Mouse (Mus musculus): Measurements from ENCODE around the gene Agbl3. TPM values are rescaled to one million over a fixed set of nuclear protein-coding genes. Genes with fewer than 3 reads are reported as not detected.

The Agbl3 gene
- polyA plus RNA-seq, 1 experiment from 2014 or later: 4.7 TPM

DNA sequence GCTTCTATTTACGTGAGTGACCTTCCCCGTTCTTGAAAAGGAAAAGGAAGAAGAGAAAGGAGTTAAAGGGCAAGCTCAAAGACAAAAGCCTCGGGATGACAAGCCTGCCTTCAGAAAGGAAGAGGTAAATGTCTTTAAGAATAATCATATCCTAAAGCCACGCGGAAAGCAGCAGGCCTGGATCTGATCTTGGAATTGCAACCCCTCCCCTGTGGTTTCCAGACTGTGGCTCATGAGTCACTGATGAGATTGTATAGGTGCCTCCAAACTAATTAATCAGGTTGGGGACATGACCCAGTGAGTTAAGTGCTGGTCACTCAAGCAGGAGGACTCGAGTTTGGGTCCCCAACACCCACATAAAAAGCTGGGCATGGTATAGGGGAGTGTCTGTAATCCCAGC is 32.4 kb upstream of the Agbl3 start:
- no peak for TF ChIP-seq CTCF (IDR thresholded peaks at IDR 0.05; ENCODE audit: low read depth)
- Histone ChIP-seq H3K27me3 (replicated peaks; ENCODE audit: control insufficient read depth, insufficient read depth, low read length) (no peaks in the 10 kb centered on the region), H3K4me1 (replicated peaks; ENCODE audit: control insufficient read depth, insufficient read depth, low read length) (no peaks in the 10 kb centered on the region), H3K36me3 (ENCODE audit: control insufficient read depth, insufficient read depth) (no peaks in the 10 kb centered on the region; the same call in 1 of the 2 replicates), H3K4me2 (replicated peaks; ENCODE audit: low read depth) (no peak overlapping the region), H3K9ac (ENCODE audit: low read depth, low read length) (no peak overlapping the region), H3K27ac (ENCODE audit: low read depth, low read length) (no peak overlapping the region), H3K9me3 (ENCODE audit: control insufficient read depth) (no peaks in the 10 kb centered on the region), H3K4me3 (ENCODE audit: low read depth, low read length) (no peak overlapping the region)
- ATAC-seq: no peak
- WGBS: 74% methylated on average over 6 of the region's 6 CpGs

DNA sequence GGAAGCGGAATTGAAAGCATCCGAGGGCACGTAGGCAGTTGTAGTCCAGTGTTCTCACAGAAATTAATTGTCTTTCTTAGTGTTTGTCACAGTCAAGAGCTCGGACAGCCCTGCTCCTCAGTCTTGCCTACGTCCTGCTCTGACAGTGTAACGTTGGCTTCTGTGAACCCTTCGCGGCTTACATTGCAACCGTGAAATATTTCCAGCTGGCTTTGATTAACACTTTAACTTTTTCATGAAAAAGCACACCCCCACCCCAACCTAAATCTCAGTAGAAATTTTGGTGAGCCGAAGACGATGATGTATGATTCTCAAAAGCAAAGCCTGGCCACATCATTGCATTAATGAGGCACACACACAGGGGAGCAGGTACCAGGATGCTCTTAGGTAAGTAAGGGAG is 31.7 kb upstream of the Agbl3 start:
- H3K4me2 ChIP-seq (replicated peaks; ENCODE audit: low read depth): no peak overlapping the region
- no peaks in the 10 kb centered on the region for H3K4me1 ChIP-seq (replicated peaks; ENCODE audit: control insufficient read depth, insufficient read depth, low read length)
- TF ChIP-seq CTCF (IDR thresholded peaks at IDR 0.05; ENCODE audit: low read depth): no peak
- no peaks in the 10 kb centered on the region for H3K27me3 ChIP-seq (replicated peaks; ENCODE audit: control insufficient read depth, insufficient read depth, low read length)
- 88% methylated on average over 11 of the region's 11 CpGs for WGBS
- no peak for ATAC-seq
- no peak overlapping the region for H3K4me3 ChIP-seq (ENCODE audit: low read depth, low read length)
- H3K9ac ChIP-seq (ENCODE audit: low read depth, low read length): no peak overlapping the region
- no peaks in the 10 kb centered on the region for H3K9me3 ChIP-seq (ENCODE audit: control insufficient read depth)
- H3K27ac ChIP-seq (ENCODE audit: low read depth, low read length): no peak overlapping the region
- no peaks in the 10 kb centered on the region; the same call in 1 of the 2 replicates for H3K36me3 ChIP-seq (ENCODE audit: control insufficient read depth, insufficient read depth)

DNA sequence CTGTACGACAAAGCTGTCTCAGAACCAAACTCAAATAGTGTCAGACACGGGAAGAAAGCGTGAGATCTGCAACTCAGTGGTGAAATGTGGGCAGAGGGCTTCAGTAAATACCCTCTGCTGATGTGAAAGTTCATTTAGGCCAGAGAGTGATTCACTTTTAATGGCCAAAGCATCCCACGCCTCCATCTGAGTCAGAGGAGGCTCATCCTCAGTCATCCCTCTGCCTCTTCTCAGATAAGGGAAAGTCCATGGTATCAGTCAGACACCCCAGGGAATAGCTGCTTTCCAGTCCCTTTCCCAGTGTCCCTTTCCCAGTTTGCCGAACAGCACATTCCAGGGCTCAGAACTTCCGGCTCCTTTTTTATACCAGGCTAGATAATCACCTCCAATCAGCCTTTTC is 30.7 kb upstream of the Agbl3 start:
- Histone ChIP-seq H3K4me2 (replicated peaks; ENCODE audit: low read depth) (no peak overlapping the region), H3K27me3 (replicated peaks; ENCODE audit: control insufficient read depth, insufficient read depth, low read length) (no peaks in the 10 kb centered on the region), H3K27ac (ENCODE audit: low read depth, low read length) (no peak overlapping the region), H3K4me1 (replicated peaks; ENCODE audit: control insufficient read depth, insufficient read depth, low read length) (no peaks in the 10 kb centered on the region), H3K36me3 (ENCODE audit: control insufficient read depth, insufficient read depth) (no peaks in the 10 kb centered on the region; the same call in 1 of the 2 replicates), H3K9ac (ENCODE audit: low read depth, low read length) (no peak overlapping the region), H3K9me3 (ENCODE audit: control insufficient read depth) (no peaks in the 10 kb centered on the region), H3K4me3 (ENCODE audit: low read depth, low read length) (no peak overlapping the region)
- no peak for TF ChIP-seq CTCF (IDR thresholded peaks at IDR 0.05; ENCODE audit: low read depth)
- ATAC-seq: no peak
- 66% methylated on average over 6 of the region's 6 CpGs for WGBS

DNA sequence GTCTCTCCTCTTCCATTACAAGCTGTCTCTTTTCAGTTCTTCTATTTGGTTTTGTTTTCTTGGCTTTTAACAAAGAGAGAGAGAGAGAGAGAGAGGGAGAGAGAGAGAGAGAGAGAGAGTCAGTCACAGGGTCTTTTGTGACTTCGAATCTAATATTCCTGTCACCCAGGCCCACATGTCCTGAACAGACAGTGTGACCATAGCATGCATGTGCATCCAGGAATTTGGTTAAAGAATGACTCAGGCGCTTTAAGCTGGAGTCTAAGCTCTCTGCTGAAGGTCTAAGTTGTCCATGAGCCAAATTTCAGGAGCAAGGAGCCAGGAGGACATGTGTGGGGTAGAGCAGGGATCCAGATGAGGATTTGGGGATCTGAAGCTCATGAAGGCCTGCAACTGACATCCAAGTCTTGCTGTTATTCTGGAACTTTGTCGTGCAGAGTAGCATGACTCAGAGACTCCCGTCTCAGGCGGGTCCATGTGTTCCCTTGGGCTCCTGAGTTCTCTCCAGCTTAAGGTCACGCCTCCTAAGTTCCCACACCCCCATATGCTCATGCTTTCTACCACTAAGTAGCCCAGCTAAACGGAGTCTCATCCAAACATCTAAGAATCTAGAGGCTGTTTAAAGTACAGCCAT is 29.6 kb upstream of the Agbl3 start:
- Histone ChIP-seq H3K27me3 (replicated peaks; ENCODE audit: control insufficient read depth, insufficient read depth, low read length) (no peaks in the 10 kb centered on the region), H3K27ac (ENCODE audit: low read depth, low read length) (no peak overlapping the region), H3K9me3 (ENCODE audit: control insufficient read depth) (no peaks in the 10 kb centered on the region), H3K36me3 (ENCODE audit: control insufficient read depth, insufficient read depth) (peaks cover 3% of the 10 kb centered on the region; the same call in 1 of the 2 replicates), H3K4me2 (replicated peaks; ENCODE audit: low read depth) (no peak overlapping the region), H3K4me3 (ENCODE audit: low read depth, low read length) (no peak overlapping the region), H3K9ac (ENCODE audit: low read depth, low read length) (no peak overlapping the region), H3K4me1 (replicated peaks; ENCODE audit: control insufficient read depth, insufficient read depth, low read length) (no peaks in the 10 kb centered on the region)
- WGBS: 59% methylated on average over 7 of the region's 7 CpGs
- ATAC-seq: no peak
- no peak for TF ChIP-seq CTCF (IDR thresholded peaks at IDR 0.05; ENCODE audit: low read depth)

DNA sequence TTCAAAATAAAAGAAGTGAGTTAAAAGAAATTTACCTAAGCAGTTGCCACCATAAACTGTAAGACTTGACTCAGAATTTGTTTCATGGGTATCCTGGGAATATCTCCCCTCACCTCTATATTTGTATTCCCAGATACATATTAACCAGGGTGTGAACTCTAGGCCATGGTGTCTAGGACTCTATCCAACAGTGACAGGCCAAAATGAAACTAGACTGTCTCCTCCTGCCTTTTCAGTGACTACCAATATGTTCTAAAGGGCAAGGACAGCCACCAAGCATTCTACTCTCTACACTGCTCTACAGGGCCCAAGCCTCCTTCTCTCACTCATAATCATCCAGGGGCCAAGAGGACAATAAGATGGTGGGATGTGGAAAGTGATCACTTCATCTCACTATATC is 28.6 kb upstream of the Agbl3 start:
- Histone ChIP-seq H3K4me1 (replicated peaks; ENCODE audit: control insufficient read depth, insufficient read depth, low read length) (no peaks in the 10 kb centered on the region), H3K9me3 (ENCODE audit: control insufficient read depth) (no peaks in the 10 kb centered on the region), H3K27me3 (replicated peaks; ENCODE audit: control insufficient read depth, insufficient read depth, low read length) (no peaks in the 10 kb centered on the region), H3K4me2 (replicated peaks; ENCODE audit: low read depth) (no peak overlapping the region), H3K27ac (ENCODE audit: low read depth, low read length) (no peak overlapping the region), H3K9ac (ENCODE audit: low read depth, low read length) (no peak overlapping the region), H3K4me3 (ENCODE audit: low read depth, low read length) (no peak overlapping the region), H3K36me3 (ENCODE audit: control insufficient read depth, insufficient read depth) (peaks cover 5% of the 10 kb centered on the region; the same call in 1 of the 2 replicates)
- no peak for ATAC-seq
- no peak for TF ChIP-seq CTCF (IDR thresholded peaks at IDR 0.05; ENCODE audit: low read depth)

DNA sequence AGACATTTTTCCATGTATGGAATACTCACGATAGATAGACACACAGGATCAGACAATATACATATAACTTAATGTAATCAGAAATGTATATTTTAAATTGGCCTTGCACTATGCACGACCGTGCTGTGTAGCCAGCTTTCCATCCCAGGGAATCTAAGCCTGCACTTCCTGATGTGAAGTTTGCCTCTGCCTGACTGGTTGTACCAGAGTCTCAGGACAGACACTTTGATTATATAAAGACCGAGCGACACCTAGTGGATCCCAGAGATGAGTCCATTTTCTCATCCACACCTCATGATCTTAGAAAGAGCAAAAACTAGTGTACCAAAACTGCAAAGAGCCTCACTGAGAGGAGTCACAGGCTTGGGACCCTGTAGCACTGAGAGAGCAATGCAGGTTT is 25.8 kb upstream of the Agbl3 start:
- Histone ChIP-seq H3K36me3 (ENCODE audit: control insufficient read depth, insufficient read depth) (peaks cover 5% of the 10 kb centered on the region; the same call in 1 of the 2 replicates), H3K4me1 (replicated peaks; ENCODE audit: control insufficient read depth, insufficient read depth, low read length) (no peaks in the 10 kb centered on the region), H3K4me2 (replicated peaks; ENCODE audit: low read depth) (no peak overlapping the region), H3K4me3 (ENCODE audit: low read depth, low read length) (no peak overlapping the region), H3K27me3 (replicated peaks; ENCODE audit: control insufficient read depth, insufficient read depth, low read length) (no peaks in the 10 kb centered on the region), H3K9ac (ENCODE audit: low read depth, low read length) (no peak overlapping the region), H3K27ac (ENCODE audit: low read depth, low read length) (no peak overlapping the region), H3K9me3 (ENCODE audit: control insufficient read depth) (no peaks in the 10 kb centered on the region)
- WGBS: 17% methylated on average over 5 of the region's 5 CpGs
- TF ChIP-seq CTCF (IDR thresholded peaks at IDR 0.05; ENCODE audit: low read depth): peak; percentile 88
- peak; percentile 59 for ATAC-seq
